Mouse (Mus musculus) brain, embryonic 14.5 days (tissue): Measurements from ENCODE around the gene Chd6.

Experiments used
- CTCF ChIP-seq: fragments of 200-500 bp; IDR thresholded peaks from 2 replicates; pipeline ENCODE4 v1.5.1; 2012; ENCODE audit warnings: inconsistent platforms, mild to moderate bottlenecking, moderate library complexity, borderline replicate concordance; ENCODE audit not compliant: insufficient read depth, insufficient read length; ENCODE audit errors: extremely low read depth
- POLR2A ChIP-seq: fragments of 200-500 bp; IDR thresholded peaks from 2 replicates; pipeline ENCODE4 v1.6.1; 2012; ENCODE audit warnings: mild to moderate bottlenecking, inconsistent platforms, borderline replicate concordance; ENCODE audit not compliant: poor library complexity, insufficient read depth, insufficient read length, severe bottlenecking; ENCODE audit errors: extremely low read depth

DNA sequence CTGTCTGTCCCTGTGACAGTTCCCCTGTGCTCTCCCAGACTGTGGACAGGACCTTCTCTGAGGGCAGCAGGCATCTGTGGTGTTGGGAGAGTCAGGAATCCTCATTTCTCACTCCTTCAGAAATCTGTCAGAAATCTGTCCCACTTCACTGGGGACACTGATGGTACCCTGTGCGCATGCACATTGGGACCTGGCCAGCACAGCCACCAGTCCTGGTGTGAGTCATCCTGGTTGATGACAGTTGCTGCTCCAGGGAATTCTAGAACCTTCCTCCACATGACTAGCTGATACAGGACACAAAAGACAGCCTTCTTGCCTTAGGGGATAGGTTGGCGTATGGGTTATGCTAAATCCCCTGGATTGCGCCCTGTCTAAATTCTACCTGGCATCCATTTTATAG is 191.6 kb downstream of the Chd6 start:
- TF ChIP-seq POLR2A = no peak
- TF ChIP-seq CTCF = no peak
